Mouse (Mus musculus) liver, embryonic 14.5 days (tissue): ENCODE results near the gene Nek9. TPM values are rescaled to one million over a fixed set of nuclear protein-coding genes. Genes with fewer than 3 reads are reported as not detected.

Source experiments
- ATAC-seq: fragments of 200-750 bp; cut with Nextera tagmentation; 2 replicates; pipeline ENCODE4 v1.8.0; 2017; ENCODE audit warnings: moderate number of reproducible peaks, mild to moderate bottlenecking, moderate library complexity; ENCODE audit not compliant: insufficient read depth
- DNase-seq, 3 experiments: peaks; one replicate each; pipeline ENCODE4 v3.0.0-alpha.2; 2012 to 2013; ENCODE audit warnings: low read depth in 3 of 3, low spot score in 3 of 3
- H3K27ac ChIP-seq: fragments of 300-500 bp; sonication (generic); 2 replicates; pipeline ENCODE4 v1.5.1; 2014; ENCODE audit warnings: moderate library complexity, mild to moderate bottlenecking, control low read depth, inconsistent platforms
- H3K27me3 ChIP-seq: fragments of 300-500 bp; sonication (generic); 2 replicates; pipeline ENCODE4 v1.6.1; 2014; ENCODE audit warnings: mild to moderate bottlenecking, low read length, moderate library complexity; ENCODE audit not compliant: control insufficient read depth, insufficient read depth
- H3K36me3 ChIP-seq: fragments of 300-500 bp; sonication (generic); replicated peaks from 2 replicates; pipeline ENCODE4 v1.6.1; 2014; ENCODE audit warnings: low read depth; ENCODE audit not compliant: control insufficient read depth, insufficient read depth
- H3K4me1 ChIP-seq, 2 experiments: fragments of 200-500 bp in 1 of 2; fragments of 300-500 bp in 1 of 2; sonication (generic) in 1 of 2; replicated peaks; 2 replicates each; pipeline ENCODE4 v1.6.1; 2012 to 2014; ENCODE audit warnings: antibody characterized with exemption in 1 of 2, inconsistent platforms in 1 of 2, low read length in 1 of 2; ENCODE audit not compliant: control insufficient read depth in 2 of 2, insufficient read depth in 2 of 2
- H3K4me2 ChIP-seq: fragments of 300-500 bp; sonication (generic); 2 replicates; pipeline ENCODE4 v1.6.1; 2014; ENCODE audit warnings: low read depth, mild to moderate bottlenecking, control low read depth, moderate library complexity
- H3K4me3 ChIP-seq, 2 experiments: fragments of 200-500 bp in 1 of 2; fragments of 300-500 bp in 1 of 2; sonication (generic) in 1 of 2; 2 replicates each; pipeline ENCODE4 v1.5.1; 2012 to 2014; ENCODE audit warnings: low read depth in 2 of 2, low read length in 2 of 2, mild to moderate bottlenecking in 2 of 2, control low read depth in 1 of 2, inconsistent platforms in 1 of 2, moderate library complexity in 1 of 2; ENCODE audit not compliant: insufficient read depth in 1 of 2
- H3K9ac ChIP-seq: fragments of 300-500 bp; sonication (generic); replicated peaks from 2 replicates; pipeline ENCODE4 v1.6.1; 2014; ENCODE audit warnings: mild to moderate bottlenecking, control low read depth, moderate library complexity
- H3K9me3 ChIP-seq: fragments of 300-500 bp; sonication (generic); 2 replicates; pipeline ENCODE4 v1.6.1; 2016; ENCODE audit warnings: low read length, mixed read lengths; ENCODE audit not compliant: control insufficient read depth
- CTCF ChIP-seq: IDR thresholded peaks from 2 replicates; pipeline ENCODE4 v1.5.1; 2016; ENCODE audit warnings: antibody characterized with exemption, low read depth, control low read depth
- EP300 ChIP-seq: IDR thresholded peaks from 2 replicates; pipeline ENCODE4 v1.6.1; 2016; ENCODE audit warnings: antibody characterized with exemption, low read depth
- WGBS: fragments of 180-500 bp; shearing (Covaris S2); extraction: QIAGEN DNeasy Blood & Tissue Kit; methylation state at CpG from one replicate; pipeline ENCODE4 v1.1.7; 2014; ENCODE audit not compliant: insufficient replicate concordance; 5-methylcytosine and 5-hydroxymethylcytosine counted together
- polyA plus RNA-seq, 2 experiments: library from polyadenylated mRNA; depleted of rRNA in 1 of 2; stranded (reverse) in 1 of 2; unstranded in 1 of 2; fragments of >200 nt; fragmentation: Nextera tagmentation in 1 of 2; extraction: Ambion mirVana in 1 of 2; gene quantifications; 2 replicates each; pipeline versions ENCODE4 v1.2.1 to v1.2.3; 2012 to 2014

Nek9 gene
- polyA plus RNA-seq, 2 experiments: 4.1 to 8.8 TPM

- Histone ChIP-seq H3K4me2 (no peak overlapping the region), H3K9me3 (no peaks in the 10 kb centered on the region; the same call in 1 of the 2 replicates), H3K9ac (no peak overlapping the region), H3K27ac (no peak overlapping the region), H3K27me3 (no peaks in the 10 kb centered on the region), H3K36me3 (peaks cover 25% of the 10 kb centered on the region), H3K4me1 (no peaks in the 10 kb centered on the region), H3K4me3 (no peak overlapping the region)
- ATAC-seq: no peak
- TF ChIP-seq CTCF (no peak), EP300 (no peak)
- DNase-seq: no peak
- WGBS: 64% methylated on average over 11 of the region's 11 CpGs
These were observed 40.9 kb downstream of the Nek9 start for GRCm38 (mm10) chr12:85298127-85298834.

GRCm38 (mm10) chr12:85297345-85297997 lies 41.7 kb downstream of the Nek9 start:
- DNase-seq (no peak), ATAC-seq (no peak)
- Histone ChIP-seq H3K36me3 (peaks cover 20% of the 10 kb centered on the region), H3K9me3 (no peaks in the 10 kb centered on the region; the same call in 1 of the 2 replicates), H3K27ac (no peak overlapping the region), H3K9ac (no peak overlapping the region), H3K27me3 (no peaks in the 10 kb centered on the region), H3K4me1 (no peaks in the 10 kb centered on the region), H3K4me3 (no peak overlapping the region), H3K4me2 (no peak overlapping the region)
- 66% methylated on average over 10 of the region's 10 CpGs for WGBS
- TF ChIP-seq EP300 (no peak), CTCF (no peak)

DNA sequence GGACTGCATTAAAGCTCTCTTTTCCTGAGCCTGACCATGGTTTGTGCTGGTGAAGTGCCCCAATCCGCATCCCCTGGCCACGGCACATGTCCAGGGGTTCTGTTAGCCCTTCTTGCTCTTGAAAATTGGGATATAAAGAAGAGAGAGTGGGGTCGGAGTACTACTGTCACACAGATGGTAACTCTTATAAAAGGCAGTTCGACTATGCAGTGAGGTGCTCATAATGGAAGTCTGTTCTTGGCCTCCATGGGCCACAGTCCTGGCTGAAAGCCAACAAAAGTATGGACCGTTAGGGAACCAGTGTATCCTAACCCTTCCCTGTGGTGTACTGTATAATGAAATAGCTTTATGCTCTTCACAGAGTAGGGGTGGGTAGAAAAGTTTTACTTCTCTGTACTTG lies 42.2 kb downstream of the Nek9 start:
- Histone ChIP-seq H3K27ac (no peak overlapping the region), H3K4me1 (no peaks in the 10 kb centered on the region), H3K36me3 (peaks cover 16% of the 10 kb centered on the region), H3K4me2 (no peak overlapping the region), H3K4me3 (no peak overlapping the region), H3K27me3 (no peaks in the 10 kb centered on the region), H3K9me3 (no peaks in the 10 kb centered on the region; the same call in 1 of the 2 replicates), H3K9ac (no peak overlapping the region)
- ATAC-seq: no peak
- 72% methylated on average over 5 of the region's 5 CpGs for WGBS
- TF ChIP-seq EP300 (no peak), CTCF (no peak)
- no peak for DNase-seq

GRCm38 (mm10) chr12:85295506-85295905 lies 43.7 kb downstream of the Nek9 start:
- no peak overlapping the region for H3K9ac ChIP-seq
- DNase-seq (no peak), ATAC-seq (no peak)
- H3K36me3 ChIP-seq: peaks cover 4% of the 10 kb centered on the region; the same call in 1 of the 2 replicates
- 70% methylated on average over 2 of the region's 2 CpGs for WGBS
- H3K4me2 ChIP-seq: no peak overlapping the region
- no peak for TF ChIP-seq CTCF
- H3K4me1 ChIP-seq: no peaks in the 10 kb centered on the region
- no peak overlapping the region for H3K4me3 ChIP-seq
- no peaks in the 10 kb centered on the region; the same call in 1 of the 2 replicates for H3K9me3 ChIP-seq
- no peak overlapping the region for H3K27ac ChIP-seq
- no peaks in the 10 kb centered on the region for H3K27me3 ChIP-seq

GRCm38 (mm10) chr12:85292906-85293305 lies 46.3 kb downstream of the Nek9 start:
- no peak overlapping the region for H3K4me2 ChIP-seq
- no peaks in the 10 kb centered on the region for H3K36me3 ChIP-seq
- no peak overlapping the region for H3K4me3 ChIP-seq
- H3K27me3 ChIP-seq: peaks cover 13% of the 10 kb centered on the region
- no peaks in the 10 kb centered on the region for H3K4me1 ChIP-seq
- no peak for DNase-seq
- TF ChIP-seq CTCF (no peak; the same call in 1 of the 2 replicates), EP300 (no peak)
- no peaks in the 10 kb centered on the region; the same call in 1 of the 2 replicates for H3K9me3 ChIP-seq
- H3K27ac ChIP-seq: no peak overlapping the region
- no peak overlapping the region for H3K9ac ChIP-seq
- no peak for ATAC-seq
